Mouse (Mus musculus) A20 (cell line): ENCODE data around the gene Golm1.
"Not testable (repeated sequence)": the region's sequence is repeated elsewhere in the genome, so short reads cannot be mapped to it uniquely, and the experiment has no call there.

Experiments
- DNase-seq: peaks from one replicate; pipeline ENCODE4 v3.0.0-alpha.2; 2011; ENCODE audit warnings: low read depth, low spot score

Golm1 gene

DNA sequence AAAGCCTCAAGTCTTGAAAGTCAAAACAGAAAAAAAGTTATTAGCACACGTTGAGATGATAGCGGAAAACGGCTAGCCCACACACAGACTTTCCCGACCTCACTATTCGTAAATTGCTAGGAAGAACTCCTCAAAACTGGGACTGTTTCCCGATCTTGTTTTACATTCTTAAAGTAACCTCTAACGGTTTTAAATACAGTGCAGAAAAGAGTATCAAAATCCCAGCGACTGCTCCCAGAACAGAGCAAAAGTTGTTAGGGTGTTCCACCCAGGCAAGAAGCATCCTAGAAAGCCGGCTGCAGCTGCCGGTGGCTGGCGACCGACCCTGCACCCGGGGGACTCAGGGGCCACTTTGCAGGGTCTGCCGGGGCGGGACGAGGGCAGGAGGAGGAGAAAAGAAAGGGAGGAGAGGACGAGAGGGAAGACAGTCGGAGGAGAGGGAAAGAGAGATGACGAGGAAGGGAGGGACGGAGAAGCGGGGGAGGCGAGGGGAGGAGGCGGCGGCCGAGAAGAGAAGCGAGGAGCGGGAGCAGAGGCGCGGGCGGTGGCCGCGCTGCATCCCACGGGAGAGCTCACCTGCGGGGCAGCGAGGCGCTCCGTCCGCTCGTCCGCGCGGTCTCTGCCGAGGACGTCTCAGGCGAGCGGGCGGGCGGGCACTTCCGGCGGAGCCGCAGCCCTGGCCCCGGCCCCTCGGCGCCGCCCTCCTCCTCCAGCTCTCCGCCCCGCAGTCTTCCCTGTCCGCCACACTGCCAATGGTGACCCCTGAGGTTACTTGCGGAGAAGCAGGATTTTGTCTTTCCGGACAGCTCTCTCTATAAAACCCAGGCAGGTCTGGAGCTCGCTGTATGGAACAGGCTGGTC is at the start of gene Golm1:
Gene Golm1 (minus strand): TSS at position 661 of the 861 bp plus-strand sequence.
- DNase-seq: no peak

GRCm38 (mm10) chr13:59722089-59722488 is 46.5 kb upstream of the Golm1 start:
- DNase-seq: not testable (repeated sequence)

GRCm38 (mm10) chr13:59719475-59719874 is 43.9 kb upstream of the Golm1 start:
- no peak for DNase-seq

GRCm38 (mm10) chr13:59718857-59719440 is 43.3 kb upstream of the Golm1 start:
- DNase-seq: not testable (repeated sequence)

DNA sequence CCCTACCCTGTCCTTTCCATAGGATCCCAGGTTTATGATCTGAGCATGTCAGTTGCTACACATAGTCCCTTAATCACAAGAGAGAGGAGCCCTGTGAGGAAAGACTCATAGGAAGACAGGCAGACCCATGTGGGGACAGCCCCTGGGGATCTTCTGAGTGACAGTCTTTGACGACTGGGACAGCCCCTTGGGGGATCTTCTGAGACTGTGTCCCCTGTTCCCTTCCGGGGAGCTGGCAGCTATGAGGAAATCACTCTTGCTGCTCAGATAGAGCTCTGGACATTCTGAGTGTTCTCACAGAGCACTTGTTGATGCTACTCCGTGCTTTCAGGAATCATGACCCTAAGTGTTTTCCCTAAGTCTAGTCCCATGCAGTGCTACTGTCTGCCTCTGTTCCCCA is 38.1 kb upstream of the Golm1 start:
- DNase-seq: peak; percentile 44

DNA sequence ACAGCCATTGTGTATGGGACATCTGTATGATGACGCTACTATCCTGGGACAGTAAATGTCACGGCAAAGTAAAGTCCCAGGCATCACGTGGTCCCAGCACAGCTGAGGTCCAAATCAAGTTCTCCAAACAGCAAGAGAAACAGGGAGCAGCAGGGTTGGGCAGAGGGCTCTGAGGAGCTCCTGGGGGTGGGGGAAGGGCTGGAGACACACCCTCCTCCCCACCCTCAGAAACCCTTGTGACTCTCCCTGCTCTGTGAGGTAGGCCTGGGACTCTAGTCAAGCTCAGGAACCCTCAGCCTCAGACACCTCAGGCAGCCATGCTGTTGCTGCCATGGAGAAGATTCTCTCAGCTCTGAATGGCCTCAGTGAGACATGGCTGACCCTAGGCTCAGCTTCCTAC is 36.4 kb upstream of the Golm1 start, which contains the start of gene Spata31d1b:
Gene Spata31d1b (plus strand): TSS at position 301 of the 400 bp plus-strand sequence.
- DNase-seq: not testable (repeated sequence)

GRCm38 (mm10) chr13:59710230-59710629 is 34.6 kb upstream of the Golm1 start, which contains the start of gene Spata31d1a:
Gene Spata31d1a (minus strand): TSS chr13:59710330.
- no peak for DNase-seq

GRCm38 (mm10) chr13:59704562-59704961 is 29.0 kb upstream of the Golm1 start:
- no peak for DNase-seq

DNA sequence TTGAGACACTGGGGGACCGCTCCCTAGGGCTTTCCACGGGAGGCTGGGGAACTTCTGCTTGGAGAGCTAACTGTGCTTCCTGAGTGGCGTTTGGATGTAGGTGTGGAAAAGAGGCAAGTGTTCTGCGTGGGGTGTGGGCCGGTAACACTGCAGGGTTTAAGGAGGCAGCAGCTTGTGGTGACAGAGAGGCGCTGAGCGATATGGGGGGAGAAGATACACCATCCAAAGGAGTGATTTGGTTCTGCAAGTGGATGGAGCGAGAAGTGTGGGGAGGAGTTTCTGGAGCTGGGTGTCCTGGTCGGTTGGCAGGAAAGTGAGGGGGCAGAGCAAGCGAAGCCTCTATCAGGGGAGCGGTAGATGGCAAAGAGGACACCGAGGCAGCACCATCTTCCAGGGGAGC is 27.9 kb upstream of the Golm1 start:
- DNase-seq: no peak

DNA sequence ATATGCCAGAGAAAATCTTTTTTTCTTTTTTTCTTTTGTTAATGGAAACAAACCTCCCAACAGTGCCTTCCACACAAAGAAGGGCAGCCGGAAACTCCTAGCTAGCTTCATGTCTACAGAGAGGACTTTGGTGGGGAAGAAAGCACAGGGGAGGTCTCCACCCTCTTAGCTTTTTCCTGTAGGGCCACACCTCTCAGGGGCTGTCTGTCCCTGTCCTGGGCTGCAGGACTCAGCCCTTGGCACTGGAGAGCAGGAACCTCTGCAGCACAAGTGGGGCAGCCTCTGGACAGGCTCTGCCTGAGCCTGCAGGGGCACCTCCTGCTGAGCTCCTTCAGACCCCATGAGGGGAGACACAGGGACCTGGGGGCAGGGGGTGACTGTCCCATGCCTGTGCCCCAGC is 24.5 kb upstream of the Golm1 start:
- not testable (repeated sequence) for DNase-seq

DNA sequence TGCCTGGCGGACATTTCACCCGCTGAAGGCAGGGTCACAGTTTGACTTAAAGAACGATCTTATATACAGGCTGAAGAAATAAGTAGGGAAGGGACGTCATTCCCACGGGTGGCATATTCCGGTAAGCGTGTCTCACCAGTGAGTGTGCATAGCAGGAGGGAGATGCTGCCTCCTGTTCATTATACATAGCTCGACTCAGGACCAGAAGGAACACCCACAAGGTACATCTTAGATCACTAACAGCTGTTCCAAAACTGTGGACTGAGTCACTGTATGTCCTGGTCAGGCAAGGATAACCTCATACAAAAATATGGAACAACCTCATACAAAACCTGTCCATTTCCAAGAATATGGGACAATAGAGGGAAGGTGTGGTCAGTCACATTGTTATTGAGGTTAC is 23.5 kb upstream of the Golm1 start:
- DNase-seq: no peak

DNA sequence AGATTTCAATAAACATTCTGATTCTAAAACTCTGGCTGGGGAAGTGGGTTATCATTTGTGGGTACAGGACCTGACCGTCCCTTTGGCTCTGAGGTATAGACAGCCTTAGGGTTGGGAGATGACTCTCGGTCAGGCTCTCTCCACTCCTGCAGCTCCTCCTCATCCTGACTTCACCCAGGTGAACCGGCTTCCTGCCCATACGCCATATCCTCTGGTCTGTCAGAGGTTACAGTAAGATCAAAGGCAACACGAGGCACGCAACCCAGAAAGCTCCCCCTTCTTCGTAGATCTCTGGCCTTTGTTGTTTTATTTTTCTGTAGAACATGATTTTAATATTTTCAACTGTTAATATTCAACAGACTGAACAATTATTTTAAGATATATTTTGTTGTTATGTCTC is 20.2 kb upstream of the Golm1 start:
- no peak for DNase-seq

GRCm38 (mm10) chr13:59694008-59694407 is 18.4 kb upstream of the Golm1 start, which contains the start of gene 4921517D22Rik:
Gene 4921517D22Rik (minus strand): TSS chr13:59694108.
- no peak for DNase-seq

DNA sequence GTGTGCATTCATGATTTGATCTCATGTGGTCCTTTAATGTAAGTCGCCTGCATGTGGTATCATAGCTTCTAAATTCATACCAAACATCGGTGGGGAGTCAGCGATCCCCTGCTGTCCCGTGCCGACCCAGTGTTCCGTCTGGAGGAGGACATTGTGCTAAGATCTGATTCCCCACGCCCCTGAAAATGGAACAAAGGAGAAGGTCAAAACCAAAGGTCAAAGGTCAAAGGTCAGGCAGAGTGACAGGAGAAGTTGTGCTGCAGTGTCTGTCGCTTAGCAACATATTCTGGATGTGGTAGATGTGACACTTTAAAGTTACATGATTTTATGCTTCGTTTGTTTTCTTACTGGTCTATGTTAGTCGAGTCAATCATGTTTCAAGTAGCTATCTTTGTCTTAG is 15.9 kb upstream of the Golm1 start:
- no peak for DNase-seq

- no peak for DNase-seq
These were observed 15.0 kb upstream of the Golm1 start for GRCm38 (mm10) chr13:59690576-59690975.

DNA sequence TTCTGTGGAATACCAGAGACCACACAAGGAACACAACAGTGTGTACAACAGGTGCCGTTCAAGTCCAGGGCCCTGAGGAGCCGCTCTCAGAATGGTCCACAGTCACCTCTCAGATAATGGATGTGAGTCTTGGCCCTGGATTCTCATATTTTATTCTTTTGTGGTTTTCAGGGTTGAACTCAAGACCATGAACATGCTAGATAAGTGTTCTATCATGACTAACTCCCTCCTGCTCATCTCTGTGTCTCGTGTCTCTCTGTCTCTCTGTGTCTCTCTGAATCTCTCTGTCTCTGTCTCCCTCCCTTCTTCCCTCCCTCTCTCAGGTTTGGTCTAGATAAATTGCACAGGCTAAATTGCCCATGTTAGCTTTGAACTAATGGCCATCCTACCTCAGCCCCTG is 14.2 kb upstream of the Golm1 start:
- DNase-seq: no peak

GRCm38 (mm10) chr13:59689313-59689712 is 13.7 kb upstream of the Golm1 start:
- no peak for DNase-seq

DNA sequence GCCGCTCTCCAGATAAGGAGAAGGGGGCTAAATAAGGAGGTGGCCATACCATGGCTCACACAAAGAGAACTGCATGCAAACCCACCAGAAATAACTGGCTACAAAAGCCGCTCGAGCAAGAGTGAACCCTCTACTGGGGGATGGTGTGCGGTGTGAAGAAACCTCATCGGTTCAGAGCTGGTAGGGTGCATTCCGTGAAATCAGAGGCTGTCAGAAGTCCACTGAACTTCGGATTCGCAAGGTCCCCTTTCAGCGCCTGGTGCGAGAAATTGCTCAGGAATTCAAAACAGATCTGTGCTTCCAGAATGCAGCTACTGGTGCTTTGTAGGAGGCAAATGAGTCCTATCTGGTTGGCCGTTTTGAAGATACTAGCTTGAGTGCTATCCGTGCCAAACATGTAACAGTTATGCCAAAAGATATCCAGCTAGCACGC is 12.7 kb upstream of the Golm1 start:
- DNase-seq: no peak

DNA sequence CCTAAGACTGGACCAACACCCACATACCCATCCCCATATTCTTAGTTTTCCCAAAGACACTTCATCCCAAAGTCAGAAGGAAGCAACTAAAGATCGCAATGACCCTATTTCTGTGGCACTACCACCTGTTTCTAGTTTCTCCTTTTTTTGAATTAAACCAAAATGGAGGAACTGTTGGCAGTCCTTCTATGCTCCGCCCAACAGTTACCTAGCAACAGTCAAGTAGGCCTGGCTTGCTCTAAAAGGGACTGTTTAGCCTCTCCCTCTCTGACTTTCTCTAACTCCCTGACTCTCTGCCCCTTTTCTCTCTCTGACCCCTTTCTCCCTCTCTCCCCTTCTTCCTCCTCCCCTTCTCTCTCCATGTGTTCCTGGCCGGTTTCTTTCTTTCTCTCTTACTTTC is 9.6 kb upstream of the Golm1 start:
- DNase-seq: peak; percentile 20

GRCm38 (mm10) chr13:59682629-59683028 is 7.0 kb upstream of the Golm1 start:
- DNase-seq: no peak

GRCm38 (mm10) chr13:59679908-59680307 is 4.3 kb upstream of the Golm1 start:
- no peak for DNase-seq

GRCm38 (mm10) chr13:59679306-59679705 is 3.7 kb upstream of the Golm1 start:
- no peak for DNase-seq
